Comparison of ENCODE assay signal across 8 mouse cellular contexts in the genomic region with DNA sequence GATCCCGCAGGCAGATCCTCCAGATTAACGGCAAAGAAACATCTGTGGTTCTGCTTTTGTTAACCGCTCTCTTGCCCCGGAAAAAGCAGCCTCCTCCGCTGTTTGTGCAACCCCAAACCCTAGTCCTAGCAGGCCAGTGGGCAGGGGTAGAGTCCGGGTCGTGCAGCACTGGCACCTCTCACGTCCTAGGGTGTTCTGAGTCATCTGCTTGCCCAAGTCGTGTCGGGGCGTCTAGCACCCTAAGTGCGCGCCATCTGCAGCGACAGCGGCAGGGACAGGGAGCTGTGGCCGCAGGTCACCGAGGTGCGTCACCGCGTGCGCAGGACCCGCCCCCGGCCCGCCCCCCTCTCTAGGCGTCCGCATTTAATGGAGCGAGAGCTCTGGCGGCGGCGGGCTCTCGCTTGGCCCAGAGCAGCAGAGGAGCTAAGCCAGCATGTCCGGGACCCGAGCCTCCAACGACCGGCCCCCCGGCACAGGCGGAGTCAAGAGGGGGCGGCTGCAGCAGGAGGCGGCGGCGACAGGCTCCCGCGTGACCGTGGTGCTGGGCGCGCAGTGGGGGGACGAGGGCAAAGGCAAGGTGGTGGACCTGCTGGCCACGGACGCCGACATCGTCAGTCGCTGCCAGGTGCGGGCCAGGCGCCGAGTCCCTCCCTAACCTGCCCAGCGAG. TPM values are rescaled to one million over a fixed set of nuclear protein-coding genes. Genes with fewer than 3 reads are reported as not detected.
A peak's percentile ranks its signal among the peaks of the same experiment; 100 is the strongest.
DNase-seq lines count a peak whose midpoint lies in the region; ATAC-seq lines count a peak whose summit lies in the region.

TSS of gene Adssl1 (plus strand) at position 360 of the 668 bp plus-strand sequence.

- peak within 1 kb of the TSS; percentile 99 for H3K4me2 ChIP-seq in hindbrain, embryonic 16.5 days (ENCODE audit: low read length)
- H3K4me2 ChIP-seq in midbrain, embryonic 12.5 days (replicated peaks) = peak within 1 kb of the TSS; percentile 95

- DNase-seq in layer of hippocampus, adult 11-12 months (ENCODE audit: low spot score) = peak; percentile 61
- no peak for DNase-seq in layer of hippocampus, postnatal 14 days (ENCODE audit: low spot score in 2 of 2)
- peak; percentile 50 for DNase-seq in cerebellum, adult 9-10 months
- DNase-seq in gastrocnemius, adult 8-10 months (ENCODE audit: low spot score in 2 of 2) = peak; percentile 69 to 81
- peak; percentile 79 for DNase-seq in limb, embryonic 10.5 days (ENCODE audit: low spot score)
- peak; percentile 61 to 64 for DNase-seq in spleen, postnatal 36 days (ENCODE audit: low spot score in 2 of 2)

- H3K4me3 ChIP-seq in hindbrain, embryonic 16.5 days (ENCODE audit: low read length) = peak within 1 kb of the TSS; percentile 61
- H3K4me3 ChIP-seq in limb, embryonic 10.5 days = peak within 1 kb of the TSS; percentile 62
- peak within 1 kb of the TSS; percentile 52 for H3K4me3 ChIP-seq in midbrain, embryonic 12.5 days

- no peaks in the 10 kb centered on the region for H3K36me3 ChIP-seq in hindbrain, embryonic 16.5 days (ENCODE audit: control insufficient read depth, insufficient read depth, low read length)
- no peaks in the 10 kb centered on the region for H3K36me3 ChIP-seq in limb, embryonic 10.5 days
- H3K36me3 ChIP-seq in midbrain, embryonic 12.5 days = no peaks in the 10 kb centered on the region

- WGBS in hindbrain, embryonic 16.5 days = under 1% methylated on average over 50 of the region's 56 CpGs
- WGBS in limb, embryonic 10.5 days = under 1% methylated on average over 56 of the region's 56 CpGs
- under 1% methylated on average over 56 of the region's 56 CpGs for WGBS in midbrain, embryonic 12.5 days

- peaks cover 8% of the 10 kb centered on the region; the same call in 1 of the 2 replicates for H3K4me1 ChIP-seq in hindbrain, embryonic 16.5 days (ENCODE audit: control insufficient read depth, insufficient read depth, low read depth, low read length)
- H3K4me1 ChIP-seq in limb, embryonic 10.5 days = peaks cover 55% of the 10 kb centered on the region
- H3K4me1 ChIP-seq in midbrain, embryonic 12.5 days = peaks cover 20% of the 10 kb centered on the region; the same call in 1 of the 2 replicates

- peak within 1 kb of the TSS; percentile 39; the same call in 1 of the 2 replicates for H3K27ac ChIP-seq in hindbrain, embryonic 16.5 days (ENCODE audit: low read depth, low read length)
- H3K27ac ChIP-seq in limb, embryonic 10.5 days = peak within 1 kb of the TSS; percentile 79
- no peak within 1 kb of the TSS for H3K27ac ChIP-seq in midbrain, embryonic 12.5 days (replicated peaks)

- no peaks in the 10 kb centered on the region for H3K9me3 ChIP-seq in hindbrain, embryonic 16.5 days (ENCODE audit: control insufficient read depth, low read length)
- no peaks in the 10 kb centered on the region for H3K9me3 ChIP-seq in limb, embryonic 10.5 days (replicated peaks)
- no peaks in the 10 kb centered on the region for H3K9me3 ChIP-seq in midbrain, embryonic 12.5 days

- peak within 1 kb of the TSS; percentile 80 for H3K9ac ChIP-seq in hindbrain, embryonic 16.5 days (ENCODE audit: low read depth, low read length)
- H3K9ac ChIP-seq in midbrain, embryonic 12.5 days (replicated peaks) = peak within 1 kb of the TSS; percentile 66

- ATAC-seq in hindbrain, embryonic 16.5 days = peak; percentile 51
- peak; percentile 39 for ATAC-seq in midbrain, embryonic 12.5 days (ENCODE audit: low FRiP score, low read depth)

- peaks cover 15% of the 10 kb centered on the region for H3K27me3 ChIP-seq in hindbrain, embryonic 16.5 days (replicated peaks; ENCODE audit: control insufficient read depth, insufficient read depth, low read length)
- peaks cover 48% of the 10 kb centered on the region for H3K27me3 ChIP-seq in limb, embryonic 10.5 days (ENCODE audit: low read depth, poor library complexity, severe bottlenecking)
- peaks cover 70% of the 10 kb centered on the region for H3K27me3 ChIP-seq in midbrain, embryonic 12.5 days

RNA-seq across cellular contexts. Expression of gene Adssl1, which starts in this region (rescaled TPM):
- 1 to 10 TPM; 5.3 to 5.6 TPM for total RNA-seq in layer of hippocampus, postnatal 14 days (2021)
- total RNA-seq in gastrocnemius, adult 8-10 months (2022) = 1,000 to 10,000 TPM in 3 of 4 experiments, 100 to 1,000 TPM in 1; 952 to 1,087 (median 1,016) TPM
- 7.7 and 7.9 TPM in 2 replicates for polyA plus RNA-seq in hindbrain, embryonic 16.5 days (2015; fragmentation: Nextera tagmentation; extraction: Ambion mirVana)
- polyA plus RNA-seq in limb, embryonic 10.5 days (2016; fragmentation: Nextera tagmentation; extraction: Ambion mirVana) = 1.9 and 3.0 TPM in 2 replicates
- 1.5 and 1.9 TPM in 2 replicates for polyA plus RNA-seq in midbrain, embryonic 12.5 days (2016; fragmentation: Nextera tagmentation; extraction: Ambion mirVana)

Comparison
In these comparisons a context has a peak if more than half of its experiments do, and no peak if none do; other contexts are left out.
1. RNA of gene Adssl1 (total RNA-seq): 952 to 1,087 TPM in gastrocnemius, adult 8-10 months; 5.3 to 5.6 TPM in layer of hippocampus, postnatal 14 days; every median in the first group is over 100 times any median in the second.
2. DNase-seq: peak in layer of hippocampus, adult 11-12 months (single experiment), cerebellum, adult 9-10 months (single experiment), gastrocnemius, adult 8-10 months (2 of 2), limb, embryonic 10.5 days (single experiment) and spleen, postnatal 36 days (2 of 2); none in layer of hippocampus, postnatal 14 days (0 of 2).
3. Peak in every context shown above with its lines, with median percentiles within 50 percentile points of each other: H3K4me3 ChIP-seq.